Mouse (Mus musculus) lung, postnatal 25 days (tissue): Measurements from ENCODE around the gene Pafah2.

Experiments
- DNase-seq: peaks from one replicate; pipeline ENCODE4 v3.0.0; 2022; ENCODE audit warnings: low spot score

Pafah2 gene

DNA sequence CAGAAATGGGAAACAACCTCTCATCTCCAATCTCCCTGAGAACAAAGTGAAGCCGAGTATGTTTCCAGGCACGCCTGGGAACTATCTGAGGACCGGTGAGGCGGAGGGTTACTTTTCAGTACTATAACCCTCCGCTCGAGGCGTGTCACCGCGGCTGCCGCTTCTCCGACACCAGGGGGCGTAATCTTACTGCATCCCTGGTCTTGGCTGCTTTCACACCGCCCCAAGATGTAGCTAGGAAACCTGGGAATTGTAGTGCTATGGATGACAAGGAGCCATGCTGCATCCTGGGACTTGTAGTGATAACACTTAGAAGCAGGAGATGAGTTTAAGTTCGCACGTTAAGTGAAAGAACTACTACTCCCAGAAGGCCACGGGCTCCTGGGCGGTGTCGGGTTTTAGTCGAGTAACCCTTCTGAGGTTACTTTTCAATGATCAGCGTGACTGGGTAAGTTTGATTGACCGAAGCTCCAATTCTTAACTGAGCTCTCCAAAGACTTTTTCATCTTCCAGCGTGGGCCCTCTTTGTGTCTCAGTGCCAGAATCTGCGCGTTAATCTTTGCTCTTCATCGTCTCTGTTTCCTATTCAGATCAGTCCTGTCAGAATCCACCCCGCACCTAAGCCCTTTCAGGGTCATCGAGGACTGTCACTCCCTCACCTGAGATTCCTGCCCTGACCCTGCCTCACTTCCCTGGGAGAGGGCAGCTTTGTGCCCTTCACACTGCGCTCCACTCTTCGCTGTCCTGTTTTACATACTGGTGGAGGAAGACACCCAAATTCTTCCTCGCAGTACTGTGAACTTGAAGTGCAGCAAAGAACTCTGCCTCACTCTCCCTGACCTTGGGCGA is at the start of gene Pafah2:
Pafah2 (plus strand) TSS at position 344 of the 849 bp plus-strand sequence.
- peak; percentile 98 for DNase-seq

- DNase-seq, result no peak
These were observed 48.0 kb upstream of the Pafah2 start for GRCm38 (mm10) chr4:134348078-134348477.

- DNase-seq, result no peak
These were observed 47.6 kb upstream of the Pafah2 start for GRCm38 (mm10) chr4:134348545-134348944.

DNA sequence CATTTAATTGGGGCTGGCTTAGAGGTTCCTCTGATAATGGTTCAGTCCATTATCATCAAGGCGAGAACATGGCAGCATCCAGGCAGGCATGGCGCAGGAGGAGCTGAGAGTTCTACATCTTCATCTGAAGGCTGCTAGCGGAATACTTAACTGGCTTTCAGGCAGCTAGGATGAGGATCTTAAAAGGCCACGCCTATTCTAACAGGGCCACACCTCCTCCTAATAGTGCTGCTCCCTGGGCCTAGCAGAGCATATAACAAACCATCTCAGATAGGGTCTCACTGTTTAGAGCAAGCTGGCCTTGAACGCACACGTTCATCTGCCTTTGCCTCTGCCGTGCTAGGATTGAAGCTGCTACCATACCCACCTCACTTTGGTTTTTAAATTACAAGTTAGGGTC is 46.3 kb upstream of the Pafah2 start:
- DNase-seq, result no peak

GRCm38 (mm10) chr4:134350641-134351040 is 45.5 kb upstream of the Pafah2 start:
- DNase-seq, result no peak

DNA sequence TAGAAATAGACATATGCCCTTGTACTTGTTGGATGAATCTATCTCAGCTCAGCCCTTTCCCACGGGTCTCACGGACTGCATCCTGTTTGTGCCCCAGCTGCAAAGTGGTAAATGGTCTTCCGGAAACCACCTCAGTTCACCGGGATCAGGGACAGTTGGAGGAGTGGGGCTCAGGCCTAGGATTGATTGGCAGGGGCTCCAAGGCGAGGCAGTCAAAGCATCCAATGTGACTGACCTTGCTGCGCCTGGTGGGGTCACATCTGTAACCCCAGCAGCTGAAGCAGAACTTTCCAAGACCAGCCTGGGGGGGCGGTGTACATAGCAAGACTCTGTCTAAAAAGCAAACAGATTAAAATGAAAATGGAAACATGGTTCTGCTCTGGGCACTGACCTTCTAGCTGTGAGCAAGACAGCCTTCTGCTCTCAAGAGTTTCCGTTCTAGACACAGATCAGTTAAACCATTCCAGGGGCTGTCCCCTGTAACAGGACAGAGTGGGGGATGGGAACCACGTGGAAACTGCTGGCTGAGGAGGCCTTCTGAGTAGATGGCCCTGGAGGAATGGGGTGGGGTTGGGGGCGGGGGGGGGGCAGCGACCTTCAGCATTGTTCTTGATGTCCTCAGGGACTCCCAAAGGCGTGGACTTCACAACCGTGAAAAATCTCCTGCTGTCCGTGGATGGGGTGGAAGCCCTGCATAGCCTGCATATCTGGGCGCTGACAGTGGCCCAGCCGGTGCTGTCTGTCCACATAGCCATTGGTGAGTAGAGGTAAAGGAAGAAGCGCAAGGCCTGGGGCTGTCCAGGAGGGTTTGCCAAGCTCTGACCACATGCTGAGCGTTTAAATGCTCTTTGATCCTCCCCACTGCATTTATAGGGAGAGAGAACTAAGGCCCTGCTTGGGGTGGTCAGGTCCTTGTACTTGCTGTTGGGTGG is 44.5 kb upstream of the Pafah2 start:
- no peak for DNase-seq

- no peak for DNase-seq
These were observed 43.8 kb upstream of the Pafah2 start for GRCm38 (mm10) chr4:134352261-134352707.

- DNase-seq, result no peak
These were observed 43.2 kb upstream of the Pafah2 start for GRCm38 (mm10) chr4:134352929-134353328.

GRCm38 (mm10) chr4:134353527-134354409 is 42.4 kb upstream of the Pafah2 start:
- no peak for DNase-seq

GRCm38 (mm10) chr4:134355841-134356452 is 40.2 kb upstream of the Pafah2 start:
- DNase-seq, result peak; percentile 68

- DNase-seq, result peak; percentile 76
These were observed 39.3 kb upstream of the Pafah2 start for GRCm38 (mm10) chr4:134356591-134357460.

DNA sequence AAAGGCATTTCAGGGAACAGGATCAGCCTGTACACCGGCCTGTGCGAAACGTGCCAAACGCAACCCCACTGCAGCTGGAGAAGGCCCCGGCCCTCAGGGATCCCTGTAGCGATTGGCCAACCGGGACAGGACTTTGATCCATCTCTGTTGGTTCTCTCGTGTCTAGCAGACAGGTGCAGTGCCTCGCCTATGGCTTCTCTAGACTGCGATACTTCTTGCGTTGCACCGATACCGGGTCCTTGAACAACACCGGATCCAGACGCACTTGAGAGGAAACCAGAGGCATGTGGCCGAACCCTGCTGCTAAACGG is 38.7 kb upstream of the Pafah2 start:
- no peak for DNase-seq

GRCm38 (mm10) chr4:134359649-134360048 is 36.5 kb upstream of the Pafah2 start:
- no peak for DNase-seq

GRCm38 (mm10) chr4:134361215-134361614 is 34.9 kb upstream of the Pafah2 start:
- DNase-seq, result no peak

DNA sequence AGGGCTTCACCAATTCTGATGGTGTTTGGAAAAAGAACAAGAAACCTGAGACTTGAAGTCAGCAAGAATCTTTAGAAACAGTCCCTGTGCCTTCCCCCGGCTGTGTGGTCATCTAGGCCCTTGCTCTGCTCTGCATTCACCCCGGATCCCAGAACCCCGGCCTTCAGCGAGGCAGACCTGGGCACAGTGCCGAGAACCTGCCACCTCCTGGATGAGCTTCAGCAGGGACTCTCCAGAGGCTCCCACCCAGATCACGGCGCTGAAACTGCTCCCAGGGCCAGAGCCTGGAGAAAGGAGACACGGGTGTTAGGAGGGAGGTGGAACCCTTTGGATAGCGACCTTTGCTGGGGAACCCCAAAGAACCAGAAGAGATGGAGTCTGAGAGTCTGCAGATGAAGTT is 34.0 kb upstream of the Pafah2 start:
- DNase-seq, result no peak

- peak; percentile 50 for DNase-seq
These were observed 33.5 kb upstream of the Pafah2 start for GRCm38 (mm10) chr4:134362586-134362985.

- DNase-seq, result no peak
These were observed 30.8 kb upstream of the Pafah2 start for GRCm38 (mm10) chr4:134365280-134365679.

- DNase-seq, result no peak
These were observed 25.4 kb upstream of the Pafah2 start for GRCm38 (mm10) chr4:134370649-134371221.

DNA sequence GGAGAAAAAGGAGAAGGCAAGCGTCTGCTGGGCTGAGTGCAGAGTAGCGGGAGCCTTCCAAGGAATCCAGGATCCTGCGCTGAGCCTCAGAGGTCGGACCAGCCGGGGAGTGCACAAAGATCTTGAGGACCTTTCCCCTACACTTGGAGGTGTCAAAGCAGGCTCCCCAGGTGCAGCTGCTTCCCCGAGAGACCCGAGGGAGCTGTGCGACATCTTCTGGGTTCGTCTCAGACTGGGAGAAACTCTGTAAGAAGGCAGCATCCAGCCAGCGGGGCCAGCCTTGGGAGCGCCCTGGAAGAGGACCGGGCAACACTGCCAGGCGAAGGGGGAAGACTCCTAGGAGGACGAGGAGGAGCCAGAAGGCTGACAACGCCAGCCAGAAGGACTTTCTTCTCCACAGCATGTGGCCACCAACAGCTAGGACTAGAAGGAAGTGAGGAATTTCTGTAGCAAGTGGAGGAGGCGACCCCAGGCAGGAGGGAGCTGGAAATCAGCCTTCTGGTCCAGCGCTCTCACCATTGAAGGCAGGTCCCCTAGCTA is 24.7 kb upstream of the Pafah2 start:
- no peak for DNase-seq

- DNase-seq, result peak; percentile 84
These were observed 23.8 kb upstream of the Pafah2 start for GRCm38 (mm10) chr4:134372294-134372747.
